Mouse (Mus musculus): ENCODE results near the gene Itga1. TPM values are rescaled to one million over a fixed set of nuclear protein-coding genes. Genes with fewer than 3 reads are reported as not detected.

Itga1 gene
- polyA plus RNA-seq, 1 experiment = not detected

DNA sequence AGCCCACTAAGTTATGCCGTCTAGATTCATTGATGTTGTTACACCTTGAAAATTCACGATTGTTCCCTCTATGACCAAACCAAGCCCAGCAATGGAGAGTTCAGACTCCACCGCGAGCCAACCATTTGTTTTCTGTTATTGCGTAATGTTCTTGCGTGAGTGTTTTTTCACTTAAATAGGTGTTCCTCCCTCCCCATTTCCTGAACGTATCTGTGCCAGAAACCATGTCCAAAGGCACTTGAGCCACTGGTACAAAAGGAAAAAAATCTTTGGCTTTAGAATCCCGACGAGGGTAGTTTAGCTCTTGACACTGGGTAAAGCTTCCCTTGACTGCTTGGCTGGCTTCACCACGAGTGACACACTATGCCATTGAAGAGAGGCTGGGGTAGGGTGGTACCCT, 4.4 kb upstream of the Itga1 start:
- Histone ChIP-seq H3K27me3 (ENCODE audit: control insufficient read depth) (peaks cover 23% of the 10 kb centered on the region), H3K4me3 (replicated peaks) (no peak overlapping the region), H3K9me3 (ENCODE audit: control insufficient read depth, low read length) (no peaks in the 10 kb centered on the region; the same call in 1 of the 2 replicates), H3K4me1 (ENCODE audit: control insufficient read depth) (peaks cover 8% of the 10 kb centered on the region), H3K36me3 (ENCODE audit: control insufficient read depth) (no peaks in the 10 kb centered on the region)
- TF ChIP-seq GATA1 (IDR thresholded peaks at IDR 0.05; ENCODE audit: low read length) = no peak
- no peak for TF ChIP-seq TAL1 (IDR thresholded peaks at IDR 0.05; ENCODE audit: low read length)

DNA sequence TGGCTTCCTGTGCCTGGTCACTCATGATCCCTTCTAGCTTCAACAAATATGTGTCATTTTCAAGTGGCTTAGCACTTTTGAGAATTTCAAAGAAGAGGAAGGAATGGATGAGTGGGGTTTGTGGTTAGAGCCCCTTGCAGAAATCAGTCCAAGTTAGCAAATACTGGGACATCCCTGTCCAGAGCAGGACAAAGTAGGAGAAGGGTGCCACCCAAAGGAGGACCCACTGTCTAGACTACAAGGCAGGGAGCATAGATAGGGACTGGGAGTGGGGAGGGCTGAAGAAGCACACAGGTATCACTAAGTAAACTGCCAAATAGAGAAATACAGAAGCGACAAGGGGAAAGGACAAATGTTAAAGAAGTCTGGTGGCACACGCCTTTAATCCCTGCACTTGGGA, 990 bp upstream of the Itga1 start:
- TF ChIP-seq GATA1 (IDR thresholded peaks at IDR 0.05; ENCODE audit: low read length) (no peak), TAL1 (IDR thresholded peaks at IDR 0.05; ENCODE audit: low read length) (no peak)
- Histone ChIP-seq H3K27me3 (ENCODE audit: control insufficient read depth) (peaks cover 54% of the 10 kb centered on the region), H3K4me1 (ENCODE audit: control insufficient read depth) (peaks cover 8% of the 10 kb centered on the region), H3K9me3 (ENCODE audit: control insufficient read depth, low read length) (no peaks in the 10 kb centered on the region; the same call in 1 of the 2 replicates), H3K36me3 (ENCODE audit: control insufficient read depth) (no peaks in the 10 kb centered on the region), H3K4me3 (replicated peaks) (no peak overlapping the region)

DNA sequence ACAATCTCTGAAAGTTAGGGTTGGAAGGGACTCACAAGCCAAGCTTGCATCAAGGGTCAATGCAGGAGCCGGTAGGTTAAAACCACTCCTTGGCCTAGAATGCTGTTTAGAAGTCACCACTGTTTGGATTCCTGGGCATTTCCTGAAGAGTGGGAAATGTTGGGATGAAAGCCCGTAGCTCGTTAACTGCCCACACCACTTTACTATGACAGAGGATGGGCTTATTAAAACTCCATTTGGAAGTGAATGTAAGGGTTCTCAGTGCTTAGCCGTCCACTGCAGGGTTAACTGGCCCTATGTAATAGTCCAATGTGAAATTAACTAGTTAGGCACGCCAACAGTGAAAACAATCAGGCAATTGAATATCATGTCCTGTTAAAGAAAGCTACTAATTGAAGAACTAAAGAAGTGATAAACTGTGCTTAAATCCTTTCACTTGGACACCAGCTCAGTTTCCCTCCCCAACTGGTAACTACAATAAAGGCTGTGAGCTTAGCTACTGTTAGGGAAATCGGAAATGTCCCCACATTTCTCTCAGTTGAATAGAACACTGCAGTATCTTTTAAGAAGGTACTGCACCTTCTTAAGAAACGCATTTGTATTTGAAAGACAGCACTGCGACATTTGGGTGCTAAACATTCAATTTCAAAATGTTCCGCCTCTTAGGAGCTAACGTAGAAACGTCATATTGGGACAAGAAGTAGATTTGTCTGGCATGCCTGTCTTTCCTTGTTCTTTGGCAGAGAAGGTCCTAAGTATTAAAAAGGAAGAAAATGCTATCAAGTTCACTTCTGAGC, 1.2 kb downstream of the Itga1 start:
- no peaks in the 10 kb centered on the region; the same call in 1 of the 2 replicates for H3K9me3 ChIP-seq (ENCODE audit: control insufficient read depth, low read length)
- H3K36me3 ChIP-seq (ENCODE audit: control insufficient read depth) = no peaks in the 10 kb centered on the region
- peak overlapping the region; percentile 42 for H3K4me3 ChIP-seq (replicated peaks)
- peaks cover 64% of the 10 kb centered on the region for H3K27me3 ChIP-seq (ENCODE audit: control insufficient read depth)
- TF ChIP-seq TAL1 (IDR thresholded peaks at IDR 0.05; ENCODE audit: low read length) = no peak
- no peak for TF ChIP-seq GATA1 (IDR thresholded peaks at IDR 0.05; ENCODE audit: low read length)
- peaks cover 10% of the 10 kb centered on the region for H3K4me1 ChIP-seq (ENCODE audit: control insufficient read depth)

DNA sequence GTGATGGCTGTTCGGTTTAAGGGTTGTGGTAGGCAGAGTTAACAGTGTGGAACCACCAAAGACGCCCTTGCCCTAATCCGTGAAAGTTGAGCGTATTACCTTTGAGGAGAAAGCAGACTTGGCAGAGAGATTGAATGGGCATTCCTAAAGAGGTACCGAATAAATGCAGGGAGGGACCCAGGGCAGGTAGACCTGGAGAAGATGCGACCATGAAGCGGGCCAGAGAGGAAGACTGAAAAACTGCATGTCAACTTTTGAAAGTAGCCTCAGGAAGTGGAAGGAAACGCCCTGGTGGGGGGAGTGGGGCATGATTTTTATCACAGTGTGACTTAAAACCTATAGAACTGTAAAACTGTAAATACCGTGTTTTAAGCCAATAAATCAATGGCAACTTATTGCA, 2.4 kb downstream of the Itga1 start:
- Histone ChIP-seq H3K4me1 (ENCODE audit: control insufficient read depth) (peaks cover 10% of the 10 kb centered on the region), H3K4me3 (replicated peaks) (no peak overlapping the region), H3K27me3 (ENCODE audit: control insufficient read depth) (peaks cover 64% of the 10 kb centered on the region), H3K36me3 (ENCODE audit: control insufficient read depth) (no peaks in the 10 kb centered on the region), H3K9me3 (ENCODE audit: control insufficient read depth, low read length) (no peaks in the 10 kb centered on the region; the same call in 1 of the 2 replicates)
- no peak for TF ChIP-seq GATA1 (IDR thresholded peaks at IDR 0.05; ENCODE audit: low read length)
- no peak for TF ChIP-seq TAL1 (IDR thresholded peaks at IDR 0.05; ENCODE audit: low read length)

DNA sequence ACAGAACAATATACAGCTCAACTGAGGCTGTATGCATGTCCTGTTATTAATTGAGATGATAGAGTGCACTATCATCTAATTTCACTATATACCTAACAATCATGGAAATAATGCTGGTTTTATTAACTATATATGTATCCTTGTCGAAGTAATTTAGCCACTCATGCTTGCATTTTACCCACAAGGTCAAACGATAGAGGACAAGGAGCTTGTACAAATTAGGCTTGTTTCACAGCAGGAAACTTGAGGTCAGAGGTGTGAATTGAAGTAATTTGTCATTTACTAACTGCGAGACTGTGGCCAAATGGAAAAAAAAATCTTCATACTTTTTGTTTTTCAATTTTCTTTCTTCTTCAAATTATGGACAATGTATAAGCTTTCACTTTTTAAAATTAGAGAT, 3.5 kb downstream of the Itga1 start:
- Histone ChIP-seq H3K36me3 (ENCODE audit: control insufficient read depth) (no peaks in the 10 kb centered on the region), H3K4me1 (ENCODE audit: control insufficient read depth) (peaks cover 10% of the 10 kb centered on the region), H3K9me3 (ENCODE audit: control insufficient read depth, low read length) (no peaks in the 10 kb centered on the region; the same call in 1 of the 2 replicates), H3K27me3 (ENCODE audit: control insufficient read depth) (peaks cover 59% of the 10 kb centered on the region), H3K4me3 (replicated peaks) (no peak overlapping the region)
- TF ChIP-seq TAL1 (IDR thresholded peaks at IDR 0.05; ENCODE audit: low read length) (no peak), GATA1 (IDR thresholded peaks at IDR 0.05; ENCODE audit: low read length) (no peak)

DNA sequence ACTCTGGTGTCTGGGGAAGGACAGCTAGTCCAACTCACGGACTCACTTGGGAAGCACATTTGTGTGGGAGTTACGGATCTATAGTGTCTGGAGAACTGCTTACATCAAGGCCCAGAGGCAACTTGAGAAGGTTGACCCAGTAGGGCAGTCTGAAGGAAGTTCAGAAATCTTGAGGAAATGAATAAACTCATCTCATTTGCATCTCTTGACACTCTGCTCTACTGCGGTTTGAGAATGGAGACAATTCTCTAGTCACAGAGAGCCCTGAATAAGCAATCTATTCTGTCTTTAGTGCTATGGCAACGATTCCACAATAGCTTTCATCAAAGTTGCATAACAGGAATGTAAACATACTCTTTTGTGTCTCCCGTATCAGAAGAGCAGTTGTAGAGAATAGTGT, 4.8 kb downstream of the Itga1 start:
- no peak overlapping the region for H3K4me3 ChIP-seq (replicated peaks)
- TF ChIP-seq GATA1 (IDR thresholded peaks at IDR 0.05; ENCODE audit: low read length) (no peak), TAL1 (IDR thresholded peaks at IDR 0.05; ENCODE audit: low read length) (no peak)
- no peaks in the 10 kb centered on the region; the same call in 1 of the 2 replicates for H3K9me3 ChIP-seq (ENCODE audit: control insufficient read depth, low read length)

DNA sequence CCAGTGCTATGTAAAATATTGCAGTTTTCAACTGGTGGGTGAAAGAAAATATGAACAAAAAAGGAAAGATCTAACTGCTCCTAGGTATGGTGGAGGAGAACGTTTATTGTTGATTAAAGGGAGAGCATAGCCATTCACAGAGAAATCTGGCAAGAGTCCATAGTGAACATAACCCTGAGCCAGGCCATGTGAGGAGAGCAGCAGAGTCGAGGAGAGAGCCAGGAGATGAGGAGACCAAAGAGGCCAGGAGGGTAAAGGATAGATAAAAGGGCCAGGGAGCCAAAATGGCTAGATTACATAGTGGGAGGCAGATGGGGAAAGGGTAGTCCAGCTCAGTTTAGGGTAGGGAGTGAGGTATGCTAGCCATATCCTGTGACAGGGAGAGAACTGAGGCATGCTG, 5.5 kb downstream of the Itga1 start:
- H3K27me3 ChIP-seq (ENCODE audit: control insufficient read depth) = peaks cover 42% of the 10 kb centered on the region
- TF ChIP-seq GATA1 (IDR thresholded peaks at IDR 0.05; ENCODE audit: low read length) (no peak), TAL1 (IDR thresholded peaks at IDR 0.05; ENCODE audit: low read length) (no peak)
- H3K36me3 ChIP-seq (ENCODE audit: control insufficient read depth) = no peaks in the 10 kb centered on the region

More for the DNA sequence above, 4.8 kb downstream of the Itga1 start:
- Histone ChIP-seq H3K36me3 (ENCODE audit: control insufficient read depth) (no peaks in the 10 kb centered on the region), H3K27me3 (ENCODE audit: control insufficient read depth) (peaks cover 49% of the 10 kb centered on the region), H3K4me1 (ENCODE audit: control insufficient read depth) (peaks cover 15% of the 10 kb centered on the region)

DNA sequence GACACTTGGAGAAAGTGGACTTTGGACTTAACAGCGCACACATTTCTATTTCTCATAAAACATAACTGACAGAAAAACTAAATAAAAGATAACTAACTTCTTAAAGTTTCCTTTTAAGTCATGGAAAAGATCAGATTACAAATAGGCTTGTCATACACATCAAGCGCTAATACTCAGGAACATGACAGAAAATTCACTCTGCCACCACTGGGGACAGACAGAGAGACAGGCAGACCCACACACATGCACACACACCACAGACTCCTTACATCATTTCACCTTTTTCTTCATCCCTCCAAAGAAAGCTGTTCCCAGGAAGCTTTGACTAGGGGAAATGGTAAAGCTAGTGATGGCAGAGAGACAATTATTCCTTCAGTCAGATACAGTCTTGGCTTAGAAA, 6.4 kb downstream of the Itga1 start:
- Histone ChIP-seq H3K9me3 (ENCODE audit: control insufficient read depth, low read length) (no peaks in the 10 kb centered on the region), H3K4me3 (replicated peaks) (no peak overlapping the region), H3K4me1 (ENCODE audit: control insufficient read depth) (peaks cover 23% of the 10 kb centered on the region), H3K36me3 (ENCODE audit: control insufficient read depth) (no peaks in the 10 kb centered on the region), H3K27me3 (ENCODE audit: control insufficient read depth) (peaks cover 33% of the 10 kb centered on the region)
- TF ChIP-seq TAL1 (IDR thresholded peaks at IDR 0.05; ENCODE audit: low read length) = no peak
- TF ChIP-seq GATA1 (IDR thresholded peaks at IDR 0.05; ENCODE audit: low read length) = no peak

More for the DNA sequence above, 5.5 kb downstream of the Itga1 start:
- H3K4me3 ChIP-seq (replicated peaks) = no peak overlapping the region
- no peaks in the 10 kb centered on the region; the same call in 1 of the 2 replicates for H3K9me3 ChIP-seq (ENCODE audit: control insufficient read depth, low read length)
- H3K4me1 ChIP-seq (ENCODE audit: control insufficient read depth) = peaks cover 15% of the 10 kb centered on the region

DNA sequence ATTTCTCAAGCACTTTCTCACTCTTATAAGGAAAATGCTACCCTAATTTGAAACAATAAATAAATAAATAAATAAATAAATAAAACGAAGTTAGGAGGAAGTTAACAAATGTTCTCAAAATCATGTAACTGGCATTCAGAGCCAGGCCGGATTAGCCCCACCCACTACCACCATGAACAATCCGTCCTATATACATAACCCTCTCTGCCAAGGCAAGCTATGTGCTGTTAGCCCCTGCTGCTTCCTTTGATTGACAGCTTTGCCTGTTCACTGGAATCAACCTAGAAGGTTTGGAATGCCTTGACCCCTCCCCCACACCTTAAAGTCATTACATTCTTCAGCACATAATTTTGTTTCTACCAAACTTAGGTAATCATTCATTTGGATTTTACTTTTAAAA, 10.3 kb downstream of the Itga1 start:
- TF ChIP-seq GATA1 (IDR thresholded peaks at IDR 0.05; ENCODE audit: low read length) (no peak), TAL1 (IDR thresholded peaks at IDR 0.05; ENCODE audit: low read length) (no peak)
- H3K4me1 ChIP-seq (ENCODE audit: control insufficient read depth) = peaks cover 49% of the 10 kb centered on the region
- H3K4me3 ChIP-seq (replicated peaks) = peak overlapping the region; percentile 65
- H3K36me3 ChIP-seq (ENCODE audit: control insufficient read depth) = peaks cover 30% of the 10 kb centered on the region
- no peaks in the 10 kb centered on the region for H3K9me3 ChIP-seq (ENCODE audit: control insufficient read depth, low read length)
- peaks cover 5% of the 10 kb centered on the region; the same call in 1 of the 2 replicates for H3K27me3 ChIP-seq (ENCODE audit: control insufficient read depth)

Data from erythroblast, embryonic 14.5 days (primary cell).